Mouse (Mus musculus) spleen, postnatal 36 days (tissue): ENCODE results near the gene Shroom3.

ENCODE experiments used
- DNase-seq, 2 experiments: peaks; one replicate each; pipeline ENCODE4 v3.0.0; 2022; ENCODE audit warnings: low spot score in 2 of 2, mixed read lengths in 1 of 2

The Shroom3 gene

DNA sequence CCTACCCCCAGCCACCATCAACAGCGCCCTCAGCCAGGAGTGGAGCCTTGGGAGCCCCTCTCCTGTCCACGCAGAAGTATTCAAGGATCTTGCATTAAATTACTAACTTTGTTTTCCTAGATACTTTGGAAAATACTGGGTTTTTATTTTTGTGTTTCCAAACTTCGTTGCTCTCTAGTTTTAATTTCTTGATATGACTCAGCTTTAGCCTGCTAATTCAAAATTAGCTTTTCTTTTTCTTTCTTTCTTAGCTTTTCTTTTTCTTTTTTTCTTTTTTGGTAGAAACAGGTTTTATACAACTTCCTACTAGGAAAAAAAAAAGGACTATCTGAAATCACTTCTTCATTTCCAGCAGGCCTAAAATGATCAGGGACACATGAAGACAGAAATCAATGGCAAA lies 284.7 kb downstream of the Shroom3 start:
- DNase-seq: no peak

- no peak for DNase-seq
These were observed 286.2 kb downstream of the Shroom3 start for GRCm38 (mm10) chr5:92969443-92969842.

- DNase-seq: no peak
These were observed 286.7 kb downstream of the Shroom3 start for GRCm38 (mm10) chr5:92969926-92970325.

GRCm38 (mm10) chr5:92970480-92970879 lies 287.2 kb downstream of the Shroom3 start:
- no peak for DNase-seq

- DNase-seq: no peak
These were observed 297.2 kb downstream of the Shroom3 start for GRCm38 (mm10) chr5:92980393-92980792.

DNA sequence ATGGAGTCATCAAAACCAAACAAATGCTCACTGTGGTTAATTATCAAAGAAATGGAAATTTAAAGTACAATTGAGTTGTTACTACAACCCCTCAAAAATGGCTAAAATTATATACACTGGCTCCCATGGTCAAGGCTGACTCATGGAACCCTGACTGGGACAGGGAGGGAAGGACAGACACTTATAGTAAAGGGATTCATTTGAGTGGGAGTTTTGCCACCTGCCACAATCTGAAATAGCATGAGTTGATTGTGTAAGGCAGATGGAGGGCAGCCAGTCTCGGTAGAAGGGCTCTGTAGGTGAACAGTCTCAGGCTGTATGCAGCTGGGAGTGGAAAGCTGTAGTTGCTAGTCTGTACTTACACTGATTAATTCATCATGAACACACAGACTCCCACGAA lies 297.6 kb downstream of the Shroom3 start:
- no peak for DNase-seq

DNA sequence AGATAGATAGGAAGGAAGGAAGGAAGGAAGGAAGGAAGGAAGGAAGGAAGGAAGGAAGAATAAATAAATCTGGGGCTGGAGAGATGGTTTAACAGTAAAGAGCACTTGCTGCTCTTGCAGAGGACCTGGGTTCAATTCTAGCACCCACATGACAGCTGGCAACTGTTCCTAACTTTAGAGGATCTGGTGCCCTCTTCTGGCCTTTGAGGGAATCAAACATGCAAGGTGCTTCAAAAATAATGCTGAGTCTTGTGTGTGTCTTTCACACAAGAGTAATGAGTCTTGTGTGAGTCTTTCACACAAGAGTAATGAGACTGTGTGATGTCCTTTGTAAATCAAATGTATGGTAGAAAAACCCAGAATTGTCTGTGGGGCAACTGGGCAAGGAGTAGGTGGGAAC lies 299.4 kb downstream of the Shroom3 start:
- no peak for DNase-seq

GRCm38 (mm10) chr5:92983942-92984341 lies 300.7 kb downstream of the Shroom3 start:
- DNase-seq: no peak

DNA sequence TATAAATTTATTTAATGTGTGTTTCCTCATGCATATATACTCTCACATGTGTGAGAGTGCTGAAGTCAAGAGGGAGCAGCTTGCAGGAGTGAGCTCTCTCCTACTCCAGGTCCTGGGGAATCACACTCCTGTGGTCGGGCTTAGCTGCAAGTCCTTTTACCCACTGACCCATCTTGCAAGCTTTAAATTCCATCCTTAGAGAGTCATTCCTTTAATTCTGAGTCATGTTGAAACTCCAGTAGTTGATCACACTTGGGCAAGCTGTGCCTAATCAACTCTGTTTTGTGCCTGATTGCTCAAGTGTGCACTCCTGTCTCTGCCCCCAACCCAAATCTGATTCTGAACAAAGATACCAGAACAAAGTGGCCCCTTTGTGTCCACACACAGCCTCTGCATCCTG lies 301.5 kb downstream of the Shroom3 start:
- no peak for DNase-seq

DNA sequence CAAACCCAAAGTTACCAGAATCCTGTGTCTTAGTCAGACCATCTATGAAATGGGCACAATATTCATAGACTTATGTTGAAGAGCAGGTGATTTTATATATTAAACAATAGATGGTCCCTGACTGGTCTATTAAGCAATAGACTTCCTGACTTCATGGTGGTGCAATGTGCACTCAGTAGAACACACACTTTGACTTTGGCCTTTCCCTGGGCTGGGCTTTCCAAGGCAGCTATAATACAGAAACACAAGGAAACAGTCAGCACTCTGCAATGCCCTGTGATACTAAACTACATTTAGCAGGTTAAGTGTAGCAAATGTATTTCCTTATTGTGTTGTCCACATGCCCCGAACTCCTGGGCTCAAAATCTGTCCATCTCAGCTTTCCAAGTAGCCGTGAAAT lies 302.2 kb downstream of the Shroom3 start:
- no peak for DNase-seq

GRCm38 (mm10) chr5:92986651-92987610 lies 303.7 kb downstream of the Shroom3 start:
- no peak for DNase-seq

DNA sequence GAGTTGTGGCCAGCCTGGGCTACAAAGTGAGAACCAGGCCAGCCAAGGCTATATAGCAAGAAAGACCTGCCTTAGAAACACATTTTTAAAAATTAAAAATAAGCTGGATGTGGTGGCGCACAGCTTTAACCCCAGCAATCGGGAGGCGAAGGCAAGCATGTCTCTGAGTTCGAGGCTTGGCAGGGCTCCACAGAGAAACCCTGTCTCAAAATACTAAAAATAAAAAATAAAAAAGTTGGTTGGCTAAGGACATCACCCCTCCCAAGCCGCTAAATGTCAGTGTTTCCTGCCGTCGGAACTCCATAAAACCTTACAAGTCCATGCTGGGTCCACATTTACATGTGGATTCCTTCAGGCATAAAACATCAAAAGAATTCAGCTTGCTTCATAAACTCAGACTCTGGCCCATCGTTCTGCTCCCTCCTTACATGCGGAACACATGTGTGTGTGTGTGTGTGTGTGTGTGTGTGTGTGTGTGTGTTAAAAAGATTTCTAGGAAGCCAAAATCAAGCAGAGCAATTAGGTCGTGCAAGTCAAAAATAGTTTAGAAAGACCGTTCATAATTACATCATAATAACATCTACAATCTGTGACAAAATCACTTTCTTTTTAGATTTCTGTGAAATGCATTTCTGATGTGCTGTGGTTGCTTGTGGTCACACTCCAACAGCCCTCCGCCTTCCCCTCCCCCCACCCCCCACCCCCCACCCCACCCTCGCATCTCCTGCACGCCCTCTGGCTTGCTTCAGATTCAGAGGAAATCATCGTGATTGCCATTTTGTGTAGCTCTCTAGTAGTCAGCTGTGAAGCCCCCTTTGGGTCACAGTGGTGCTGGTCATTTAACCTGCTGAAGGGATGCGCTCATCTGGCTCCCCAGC lies 304.9 kb downstream of the Shroom3 start:
- DNase-seq: no peak

DNA sequence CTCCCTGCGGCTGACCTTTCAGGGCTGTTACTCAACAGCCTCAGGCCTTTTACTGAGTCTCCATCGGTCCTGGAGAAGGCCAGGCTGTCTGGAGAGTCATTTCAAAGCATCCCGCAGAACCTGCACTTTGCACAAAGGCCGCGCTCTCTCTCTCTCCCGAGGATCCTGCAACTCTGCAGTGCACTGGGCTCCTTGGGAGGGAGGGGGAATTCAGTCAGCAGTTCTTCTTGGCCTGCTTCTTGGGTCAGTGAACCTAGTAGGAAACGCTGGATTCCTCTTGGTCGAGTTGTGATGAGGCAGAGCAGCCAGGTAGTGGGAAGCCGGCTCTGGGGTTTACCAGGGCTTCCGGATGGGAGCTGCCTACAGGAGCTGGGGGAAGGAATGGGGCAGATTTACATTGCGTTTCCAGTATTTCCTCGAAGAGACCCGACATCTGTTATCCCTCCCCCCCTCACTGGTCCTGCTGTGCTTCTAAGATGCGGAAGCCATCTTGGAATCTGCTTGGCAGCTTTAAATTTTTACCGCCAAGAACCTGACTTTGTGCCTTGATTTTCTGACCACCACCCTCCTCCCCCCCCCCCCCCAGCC lies 305.6 kb downstream of the Shroom3 start:
- no peak for DNase-seq

DNA sequence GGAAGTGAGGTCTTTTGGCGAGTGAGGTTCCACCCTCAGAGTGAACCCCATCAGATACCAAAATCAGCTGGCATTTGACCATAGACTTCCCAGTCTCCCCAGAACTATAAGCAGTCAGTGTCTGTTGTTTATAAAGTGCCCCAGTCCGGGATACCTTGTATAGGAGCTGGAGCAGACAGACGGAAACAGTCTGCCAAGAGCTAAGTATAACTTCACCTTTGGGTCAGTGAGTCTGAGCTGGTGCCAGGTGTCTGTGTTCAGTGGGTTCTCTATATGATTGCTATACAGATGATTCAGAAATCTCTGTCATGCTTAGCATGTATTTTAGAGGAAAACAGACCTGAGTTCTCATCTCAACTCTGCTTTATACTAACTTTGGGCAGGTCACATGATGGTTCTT lies 308.9 kb downstream of the Shroom3 start:
- no peak for DNase-seq

GRCm38 (mm10) chr5:92994309-92994708 lies 311.1 kb downstream of the Shroom3 start:
- no peak for DNase-seq

DNA sequence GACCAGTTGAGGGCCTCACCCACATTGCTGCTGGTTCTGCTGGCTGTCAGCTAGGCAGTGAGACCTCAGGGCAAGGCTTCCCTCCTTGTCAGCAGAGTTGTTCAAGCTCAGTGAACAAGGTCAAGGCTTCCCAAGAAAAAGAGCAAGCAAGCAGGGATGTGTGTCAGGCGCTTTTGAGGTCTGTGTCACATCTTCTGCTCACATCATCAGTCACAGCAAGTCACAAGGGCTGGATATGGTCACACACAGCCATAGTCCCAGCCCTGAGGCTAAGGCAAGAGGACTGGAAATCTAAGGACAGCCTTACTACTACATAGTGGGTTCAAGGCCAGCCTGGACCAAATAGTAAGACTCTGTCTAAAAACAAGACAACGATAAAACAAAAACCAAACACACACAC lies 311.6 kb downstream of the Shroom3 start:
- no peak for DNase-seq

DNA sequence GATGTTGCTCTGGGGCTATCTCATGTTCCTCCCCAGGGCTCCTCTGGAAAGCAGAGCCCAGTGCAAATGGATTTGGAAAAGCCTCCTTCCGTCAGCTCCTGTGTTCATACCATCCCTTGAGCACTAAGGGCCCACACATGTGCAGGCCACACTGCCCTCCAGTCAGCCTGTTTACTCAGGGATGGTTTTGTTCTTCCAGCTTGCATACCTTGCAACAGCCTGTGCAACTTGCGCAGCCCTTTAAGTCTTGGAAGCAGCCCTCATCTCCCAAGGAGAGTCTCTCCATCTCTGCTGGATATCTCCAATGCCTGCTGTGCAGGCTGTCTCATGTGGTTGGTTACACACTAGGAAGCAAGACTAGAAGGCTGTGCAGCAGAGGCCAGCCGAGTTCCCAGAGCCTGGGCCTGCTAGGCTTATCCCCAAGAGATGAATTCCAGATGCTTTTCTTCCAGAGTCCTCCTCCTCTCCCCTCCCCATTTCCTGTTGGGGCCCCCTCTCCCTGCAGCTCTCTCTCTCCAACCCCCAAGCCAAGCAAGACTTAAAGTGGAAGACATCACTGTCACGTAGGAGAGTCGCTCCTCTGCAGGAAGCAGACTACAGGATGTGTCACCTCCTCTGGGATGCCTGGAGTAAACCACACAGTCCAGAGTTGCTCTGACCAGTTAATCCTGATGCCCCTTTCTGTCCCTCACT lies 314.3 kb downstream of the Shroom3 start:
- DNase-seq: no peak

- no peak for DNase-seq
These were observed 315.3 kb downstream of the Shroom3 start for GRCm38 (mm10) chr5:92998494-92999016.

GRCm38 (mm10) chr5:93000060-93000459 lies 316.8 kb downstream of the Shroom3 start:
- DNase-seq: no peak

DNA sequence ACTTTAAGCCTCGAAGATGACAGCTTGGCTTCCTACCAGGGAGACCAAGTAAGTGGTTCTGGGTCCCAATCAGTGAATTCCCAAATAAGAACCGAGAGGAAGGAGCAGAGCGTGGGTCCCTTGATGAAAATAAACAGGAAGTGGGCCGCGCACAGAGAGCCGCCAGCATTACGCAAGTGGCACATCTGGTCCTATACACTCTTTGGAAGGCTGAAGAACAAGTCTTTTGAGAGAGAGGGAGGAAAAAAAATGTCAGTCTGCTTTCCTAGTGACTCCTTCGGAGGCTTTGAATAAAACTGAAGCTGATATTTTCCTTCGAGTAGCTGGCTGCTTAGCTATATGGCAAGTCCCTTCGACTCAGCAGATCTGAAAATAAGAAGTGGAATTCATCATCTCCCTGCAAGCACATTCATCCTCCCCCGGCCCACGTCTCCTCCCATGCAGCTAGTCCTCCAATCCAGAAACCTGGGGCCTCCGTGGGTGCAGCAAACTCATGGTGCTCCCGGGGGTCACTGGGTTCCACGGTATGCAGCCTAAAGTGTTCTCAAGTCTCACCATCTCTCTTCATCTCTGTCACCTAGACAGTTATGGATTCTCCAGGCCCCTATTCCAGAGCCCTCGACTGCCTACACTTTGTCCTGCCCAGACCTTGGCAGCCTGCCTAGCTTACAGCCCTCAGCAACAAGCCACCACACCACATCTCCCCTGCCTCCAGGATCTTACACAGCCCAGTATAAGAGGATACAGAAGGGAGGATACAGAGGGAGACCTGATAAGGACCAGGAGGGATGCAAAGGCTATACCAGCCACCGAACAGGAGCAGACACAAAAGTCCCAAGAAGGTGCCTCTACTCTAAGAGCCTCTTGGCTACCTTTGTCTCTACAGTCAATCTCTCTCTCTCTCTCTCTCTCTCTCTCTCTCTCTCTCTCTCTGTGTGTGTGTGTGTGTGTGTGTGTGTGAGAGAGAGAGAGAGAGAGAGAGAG lies 317.8 kb downstream of the Shroom3 start:
- DNase-seq: no peak
